Mouse (Mus musculus): ENCODE results near the gene Armc10.
"Not testable (repeated sequence)": the region's sequence is repeated elsewhere in the genome, so short reads cannot be mapped to it uniquely, and the experiment has no call there.

The Armc10 gene

GRCm38 (mm10) chr5:21669307-21669706 is 23.7 kb downstream of the Armc10 start:
- DNase-seq = no peak

- DNase-seq = no peak
Measured at GRCm38 (mm10) chr5:21672812-21673635, 27.4 kb downstream of the Armc10 start.

- DNase-seq = no peak
Measured at GRCm38 (mm10) chr5:21673742-21674141, 28.1 kb downstream of the Armc10 start.

GRCm38 (mm10) chr5:21675019-21675418 is 29.4 kb downstream of the Armc10 start:
- no peak for DNase-seq

- DNase-seq = no peak
Measured at GRCm38 (mm10) chr5:21675494-21675893, 29.9 kb downstream of the Armc10 start.

GRCm38 (mm10) chr5:21677939-21678338 is 32.3 kb downstream of the Armc10 start:
- DNase-seq = no peak

GRCm38 (mm10) chr5:21678363-21678762 is 32.8 kb downstream of the Armc10 start:
- no peak for DNase-seq

GRCm38 (mm10) chr5:21680029-21680428 is 34.4 kb downstream of the Armc10 start:
- no peak for DNase-seq

- no peak for DNase-seq
Measured at GRCm38 (mm10) chr5:21680940-21681339, 35.3 kb downstream of the Armc10 start.

- no peak for DNase-seq
Measured at GRCm38 (mm10) chr5:21683811-21684210, 38.2 kb downstream of the Armc10 start.

GRCm38 (mm10) chr5:21685001-21685400 is 39.4 kb downstream of the Armc10 start:
- DNase-seq = no peak

GRCm38 (mm10) chr5:21687042-21687441 is 41.4 kb downstream of the Armc10 start:
- DNase-seq = no peak

GRCm38 (mm10) chr5:21692230-21692629 is 46.6 kb downstream of the Armc10 start:
- DNase-seq = no peak

GRCm38 (mm10) chr5:21693372-21693870 is 47.8 kb downstream of the Armc10 start:
- DNase-seq = no peak

GRCm38 (mm10) chr5:21694854-21695490 is 49.4 kb downstream of the Armc10 start:
- DNase-seq = no peak

- DNase-seq = not testable (repeated sequence)
Measured at GRCm38 (mm10) chr5:21699555-21699954, 53.9 kb downstream of the Armc10 start.

- DNase-seq = no peak
Measured at GRCm38 (mm10) chr5:21700272-21700821, 54.7 kb downstream of the Armc10 start.

- DNase-seq = no peak
Measured at GRCm38 (mm10) chr5:21700934-21701333, 55.3 kb downstream of the Armc10 start.

GRCm38 (mm10) chr5:21701351-21702008 is 55.9 kb downstream of the Armc10 start, which contains the start of gene Napepld:
Gene Napepld (minus strand): TSS chr5:21701396.
- DNase-seq = peak; percentile 99

GRCm38 (mm10) chr5:21702009-21702364 is 56.4 kb downstream of the Armc10 start:
- DNase-seq = no peak

- DNase-seq = no peak
Measured at GRCm38 (mm10) chr5:21702873-21703475, 57.4 kb downstream of the Armc10 start.

- no peak for DNase-seq
Measured at GRCm38 (mm10) chr5:21703708-21704107, 58.1 kb downstream of the Armc10 start.

- no peak for DNase-seq
Measured at GRCm38 (mm10) chr5:21706546-21706945, 60.9 kb downstream of the Armc10 start.

Measured in cerebellum, adult 9-11 months (tissue).